Mouse (Mus musculus): ENCODE measurements at regions not wholly inside any gene's neighbourhood (a gene's known extent, or its start where the extent isn't known, plus 50 kb on each side); places are given as distances from the start of the nearest gene placed in this dataset.

DNA sequence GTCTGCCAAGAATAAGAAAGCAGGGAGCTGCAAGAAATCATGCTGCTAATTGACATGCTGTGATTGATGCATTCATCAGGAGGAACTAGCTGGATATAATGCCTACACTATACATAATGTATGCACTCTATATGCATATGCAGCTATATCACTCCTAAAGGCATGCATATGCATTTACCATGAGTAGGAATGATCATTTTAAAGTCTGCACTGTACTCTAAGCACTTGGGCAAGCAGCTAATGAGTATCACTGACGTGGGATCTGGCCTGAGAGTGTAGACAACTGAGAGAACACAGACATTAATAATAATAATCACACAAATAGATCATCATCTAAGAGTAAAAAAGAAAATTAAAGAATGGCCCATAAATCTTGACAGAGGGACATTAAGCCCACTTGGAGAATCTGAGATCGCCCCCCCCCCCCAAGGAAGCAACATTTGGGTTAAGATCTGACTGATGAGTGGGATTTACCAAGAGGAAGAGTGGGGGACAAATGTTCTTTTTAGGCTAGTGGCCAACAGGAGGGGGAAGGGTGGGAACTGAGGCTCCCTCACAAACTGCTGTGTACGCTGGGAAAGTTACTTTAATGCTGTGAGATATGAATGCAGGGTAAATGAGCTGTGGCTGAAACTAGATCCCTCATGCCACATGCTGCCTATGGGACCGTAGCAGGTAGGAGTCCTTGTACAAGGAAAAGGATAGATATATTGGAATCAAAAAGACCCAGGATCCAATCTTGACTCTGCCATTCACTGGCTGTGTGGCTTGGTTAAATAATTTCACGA, 155.0 kb downstream of the Gsdmc2 start:
- WGBS, result 72% methylated on average over 5 of the region's 5 CpGs
- H3K36me3 ChIP-seq (replicated peaks), result no peaks in the 10 kb centered on the region
- peaks cover 9% of the 10 kb centered on the region for H3K4me1 ChIP-seq
- H3K9me3 ChIP-seq, result no peaks in the 10 kb centered on the region
- H3K27me3 ChIP-seq (replicated peaks), result no peaks in the 10 kb centered on the region
- no peak overlapping the region for H3K4me3 ChIP-seq
- no peak overlapping the region for H3K27ac ChIP-seq
- no peak for ATAC-seq (replicated peaks)
- no peak overlapping the region for H3K4me2 ChIP-seq
- no peak overlapping the region for H3K9ac ChIP-seq

- H3K27me3 ChIP-seq (replicated peaks), result no peaks in the 10 kb centered on the region
- H3K36me3 ChIP-seq (replicated peaks), result no peaks in the 10 kb centered on the region
- H3K4me2 ChIP-seq, result no peak overlapping the region
- H3K9me3 ChIP-seq, result no peaks in the 10 kb centered on the region
- no peak overlapping the region for H3K4me3 ChIP-seq
- no peak overlapping the region for H3K9ac ChIP-seq
- no peak for ATAC-seq (replicated peaks)
- H3K4me1 ChIP-seq, result peaks cover 5% of the 10 kb centered on the region
- H3K27ac ChIP-seq, result no peak overlapping the region
- 97% methylated on average over 1 of the region's 1 CpGs for WGBS
Observed at GRCm38 (mm10) chr15:63687852-63688251, 157.1 kb downstream of the Gsdmc2 start.

DNA sequence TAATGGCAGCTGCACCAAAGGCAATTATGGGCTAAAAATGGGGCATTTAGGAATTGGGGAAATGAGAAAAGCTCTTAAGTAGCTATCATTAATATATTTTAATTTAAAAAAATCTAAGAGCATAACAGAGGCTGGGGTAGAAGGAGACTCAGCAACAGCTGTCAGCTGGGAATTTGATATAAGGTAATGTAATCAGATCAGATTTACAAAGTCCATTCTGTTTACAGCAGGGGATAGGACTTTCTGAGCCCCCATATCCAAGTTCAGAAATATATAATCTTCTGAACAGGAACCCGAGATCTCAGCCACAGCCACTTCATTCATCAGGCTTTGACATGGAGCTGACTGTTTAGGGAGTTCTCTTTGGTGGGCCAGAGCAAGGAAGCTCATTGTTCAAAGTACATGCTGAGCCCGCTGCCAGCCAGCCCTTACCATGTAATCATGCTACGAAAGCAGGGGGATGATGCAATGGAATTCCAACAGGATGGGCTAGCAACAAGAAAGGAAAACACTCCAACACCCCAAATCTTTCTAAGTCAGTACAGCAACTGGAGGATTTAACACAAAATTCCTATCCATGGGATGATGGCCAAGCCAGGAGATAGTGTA, 157.9 kb downstream of the Gsdmc2 start:
- H3K27me3 ChIP-seq (replicated peaks), result no peaks in the 10 kb centered on the region
- no peaks in the 10 kb centered on the region for H3K36me3 ChIP-seq (replicated peaks)
- no peak overlapping the region for H3K9ac ChIP-seq
- no peak for ATAC-seq (replicated peaks)
- no peaks in the 10 kb centered on the region for H3K4me1 ChIP-seq
- 79% methylated on average over 3 of the region's 3 CpGs for WGBS
- H3K27ac ChIP-seq, result no peak overlapping the region
- H3K4me2 ChIP-seq, result no peak overlapping the region
- no peaks in the 10 kb centered on the region for H3K9me3 ChIP-seq
- no peak overlapping the region for H3K4me3 ChIP-seq

- Histone ChIP-seq H3K4me3 (no peak overlapping the region), H3K36me3 (replicated peaks) (no peaks in the 10 kb centered on the region), H3K27ac (no peak overlapping the region), H3K9ac (no peak overlapping the region), H3K27me3 (replicated peaks) (peaks cover 7% of the 10 kb centered on the region; the same call in 1 of the 2 replicates), H3K9me3 (no peaks in the 10 kb centered on the region), H3K4me1 (no peaks in the 10 kb centered on the region), H3K4me2 (no peak overlapping the region)
- 47% methylated on average over 3 of the region's 3 CpGs for WGBS
- no peak for ATAC-seq (replicated peaks)
Observed at GRCm38 (mm10) chr15:63679984-63680925, 164.7 kb downstream of the Gsdmc2 start.

DNA sequence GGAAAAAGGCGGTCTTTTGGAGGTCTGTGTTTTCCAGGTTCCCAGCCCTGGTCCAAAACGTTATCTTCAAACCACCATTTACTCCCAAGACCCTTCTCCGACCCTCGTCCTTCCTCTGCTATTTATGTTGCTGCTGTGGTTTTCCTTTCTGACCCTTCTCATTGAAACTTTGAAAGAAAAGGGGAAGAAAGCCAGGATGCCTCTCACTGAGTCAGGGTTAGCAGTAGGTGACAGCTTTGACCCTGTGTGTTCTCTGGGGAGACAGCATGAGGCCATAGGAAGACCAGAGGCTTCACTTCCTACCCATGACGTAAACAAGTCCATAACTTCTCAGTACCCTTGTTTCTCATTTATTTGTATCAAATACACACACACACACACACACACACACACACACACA, 166.1 kb downstream of the Gsdmc2 start:
- Histone ChIP-seq H3K4me2 (no peak overlapping the region), H3K4me3 (no peak overlapping the region), H3K9ac (no peak overlapping the region), H3K27me3 (replicated peaks) (peaks cover 7% of the 10 kb centered on the region; the same call in 1 of the 2 replicates), H3K36me3 (replicated peaks) (no peaks in the 10 kb centered on the region), H3K4me1 (no peaks in the 10 kb centered on the region), H3K9me3 (no peaks in the 10 kb centered on the region), H3K27ac (no peak overlapping the region)
- 85% methylated on average over 5 of the region's 5 CpGs for WGBS
- ATAC-seq (replicated peaks), result no peak

DNA sequence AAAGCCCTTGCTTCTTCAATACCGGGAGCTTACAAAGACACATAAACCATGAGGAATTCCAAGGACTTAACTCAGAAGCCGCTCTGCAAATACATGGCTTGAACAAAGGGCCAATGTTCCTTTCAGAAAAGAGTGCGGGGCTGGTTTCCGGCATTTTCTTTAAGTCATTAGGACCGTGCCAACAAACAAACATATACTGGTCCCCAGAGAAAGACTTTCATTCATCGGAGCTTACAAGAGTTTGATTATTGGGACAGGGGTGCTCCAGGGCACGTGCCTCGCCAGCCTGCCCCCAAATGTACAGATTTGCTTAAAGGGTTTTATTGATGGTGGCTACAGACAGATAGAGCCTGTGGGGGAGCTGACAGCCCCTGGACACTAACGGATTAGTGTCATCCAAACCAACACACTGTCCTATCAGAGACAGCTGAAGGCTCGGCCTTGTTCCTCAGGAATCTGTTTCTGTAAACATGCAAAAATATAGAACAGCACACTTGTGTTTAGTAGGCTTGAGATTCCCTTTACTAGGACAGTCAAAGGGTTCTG, 169.4 kb downstream of the Gsdmc2 start:
- H3K27ac ChIP-seq, result no peak overlapping the region
- 39% methylated on average over 10 of the region's 10 CpGs for WGBS

GRCm38 (mm10) chr15:63674404-63674803, 170.6 kb downstream of the Gsdmc2 start:
- 91% methylated on average over 5 of the region's 5 CpGs for WGBS

More for the DNA sequence above, 169.4 kb downstream of the Gsdmc2 start:
- Histone ChIP-seq H3K27me3 (replicated peaks) (peaks cover 7% of the 10 kb centered on the region; the same call in 1 of the 2 replicates), H3K9ac (no peak overlapping the region), H3K9me3 (no peaks in the 10 kb centered on the region), H3K4me1 (peaks cover 2% of the 10 kb centered on the region; the same call in 1 of the 2 replicates), H3K36me3 (replicated peaks) (no peaks in the 10 kb centered on the region), H3K4me3 (no peak overlapping the region), H3K4me2 (no peak overlapping the region)
- 0 out of 2 replicates have a peak, but pooled peaks have one; percentile 43 for ATAC-seq (replicated peaks)

DNA sequence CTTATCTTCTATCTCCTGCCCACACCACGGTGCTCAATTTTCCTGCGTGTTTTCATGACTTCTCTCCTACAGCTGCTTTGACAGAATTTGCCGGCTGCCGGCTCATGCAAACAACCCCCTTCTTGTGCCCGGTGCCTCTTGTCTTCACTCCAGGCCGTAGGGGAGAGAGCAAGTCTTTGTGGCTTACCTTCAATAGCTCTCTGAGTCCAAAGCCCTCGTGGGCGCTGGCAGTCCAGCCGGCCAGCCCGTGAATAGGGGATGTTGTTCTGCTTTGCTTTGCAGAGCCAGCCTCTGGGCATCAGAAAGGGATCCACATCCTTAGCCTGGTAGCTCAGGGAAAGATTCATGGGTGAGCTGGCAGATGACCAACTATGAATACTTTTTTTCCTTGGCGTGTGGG, 173.9 kb downstream of the Gsdmc2 start:
- 46% methylated on average over 11 of the region's 11 CpGs for WGBS
- H3K4me2 ChIP-seq, result no peak overlapping the region
- H3K36me3 ChIP-seq (replicated peaks), result no peaks in the 10 kb centered on the region
- H3K9ac ChIP-seq, result no peak overlapping the region
- peaks cover 2% of the 10 kb centered on the region; the same call in 1 of the 2 replicates for H3K4me1 ChIP-seq
- no peaks in the 10 kb centered on the region for H3K9me3 ChIP-seq
- no peak overlapping the region for H3K4me3 ChIP-seq
- H3K27ac ChIP-seq, result 0 out of 2 replicates have a peak overlapping the region, but pooled peaks have one; percentile 4
- no peak for ATAC-seq (replicated peaks)
- no peaks in the 10 kb centered on the region for H3K27me3 ChIP-seq (replicated peaks)

More at GRCm38 (mm10) chr15:63674404-63674803, 170.6 kb downstream of the Gsdmc2 start:
- H3K9me3 ChIP-seq, result no peaks in the 10 kb centered on the region
- no peak for ATAC-seq (replicated peaks)
- no peak overlapping the region for H3K4me2 ChIP-seq
- H3K4me3 ChIP-seq, result no peak overlapping the region
- no peaks in the 10 kb centered on the region for H3K36me3 ChIP-seq (replicated peaks)
- no peak overlapping the region for H3K27ac ChIP-seq
- peaks cover 7% of the 10 kb centered on the region; the same call in 1 of the 2 replicates for H3K27me3 ChIP-seq (replicated peaks)
- peaks cover 2% of the 10 kb centered on the region; the same call in 1 of the 2 replicates for H3K4me1 ChIP-seq
- H3K9ac ChIP-seq, result no peak overlapping the region

DNA sequence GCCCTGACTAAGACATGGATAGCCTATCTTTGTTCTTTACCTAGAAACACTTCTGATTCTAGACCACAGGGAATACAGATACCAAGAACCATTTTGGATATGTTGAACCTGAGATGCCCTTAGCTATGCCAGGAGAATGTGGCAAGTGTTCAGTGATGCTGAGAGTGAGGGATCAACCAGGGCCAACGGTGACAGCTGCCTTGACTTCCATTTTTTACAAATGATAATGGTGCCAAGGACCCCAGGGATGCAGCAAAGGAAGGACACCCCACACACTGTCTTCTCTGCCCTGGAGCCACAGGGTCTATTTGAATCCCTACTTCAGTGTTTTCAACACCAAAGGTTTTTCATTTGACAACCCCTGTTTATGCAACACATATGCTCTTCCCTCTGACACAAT, 174.4 kb downstream of the Gsdmc2 start:
- H3K27ac ChIP-seq, result 0 out of 2 replicates have a peak overlapping the region, but pooled peaks have one; percentile 4

DNA sequence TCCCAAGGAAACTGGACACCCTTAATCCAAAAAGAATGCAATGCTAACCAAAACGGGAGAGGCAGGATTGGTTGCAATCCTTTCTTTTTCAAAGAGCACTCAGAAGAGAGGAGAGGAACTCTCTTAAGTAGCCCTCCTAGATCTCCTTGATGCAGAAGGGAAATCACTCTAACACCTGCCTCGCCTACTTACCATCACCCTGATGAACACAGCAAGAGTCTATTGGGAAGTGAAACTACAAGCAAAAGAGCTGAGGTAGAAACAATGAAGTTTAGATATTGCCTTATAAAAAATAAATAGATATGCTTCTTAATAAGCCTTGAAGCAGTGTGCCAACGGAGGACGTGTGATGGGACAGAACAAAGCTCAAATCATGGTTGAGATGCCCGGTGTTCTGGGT, 177.4 kb downstream of the Gsdmc2 start:
- no peak overlapping the region for H3K4me3 ChIP-seq
- 79% methylated on average over 5 of the region's 5 CpGs for WGBS
- H3K9ac ChIP-seq, result no peak overlapping the region
- H3K27ac ChIP-seq, result no peak overlapping the region
- no peaks in the 10 kb centered on the region for H3K27me3 ChIP-seq (replicated peaks)
- no peak overlapping the region for H3K4me2 ChIP-seq
- H3K36me3 ChIP-seq (replicated peaks), result no peaks in the 10 kb centered on the region
- no peaks in the 10 kb centered on the region for H3K9me3 ChIP-seq
- peaks cover 2% of the 10 kb centered on the region; the same call in 1 of the 2 replicates for H3K4me1 ChIP-seq
- ATAC-seq (replicated peaks), result no peak

More for the DNA sequence above, 174.4 kb downstream of the Gsdmc2 start:
- H3K4me2 ChIP-seq, result no peak overlapping the region
- H3K9ac ChIP-seq, result no peak overlapping the region
- H3K36me3 ChIP-seq (replicated peaks), result no peaks in the 10 kb centered on the region
- H3K9me3 ChIP-seq, result no peaks in the 10 kb centered on the region
- 65% methylated on average over 1 of the region's 1 CpGs for WGBS
- H3K4me1 ChIP-seq, result peaks cover 2% of the 10 kb centered on the region; the same call in 1 of the 2 replicates
- H3K4me3 ChIP-seq, result no peak overlapping the region
- no peak for ATAC-seq (replicated peaks)
- no peaks in the 10 kb centered on the region for H3K27me3 ChIP-seq (replicated peaks)

GRCm38 (mm10) chr15:63665517-63665916, 179.5 kb downstream of the Gsdmc2 start:
- Histone ChIP-seq H3K4me1 (no peaks in the 10 kb centered on the region), H3K9me3 (no peaks in the 10 kb centered on the region), H3K4me3 (no peak overlapping the region), H3K27ac (no peak overlapping the region), H3K4me2 (no peak overlapping the region), H3K27me3 (replicated peaks) (no peaks in the 10 kb centered on the region), H3K36me3 (replicated peaks) (no peaks in the 10 kb centered on the region), H3K9ac (no peak overlapping the region)
- no peak for ATAC-seq (replicated peaks)
- 98% methylated on average over 4 of the region's 4 CpGs for WGBS
